Mouse (Mus musculus): Measurements from ENCODE around the gene Gna11.

- TF ChIP-seq CTCF (IDR thresholded peaks at IDR 0.05; ENCODE audit: insufficient read depth, low read length) (no peak), POLR2A (IDR thresholded peaks at IDR 0.05; ENCODE audit: borderline replicate concordance, extremely low read depth, low read depth, low read length) (no peak)
These were observed 31.2 kb downstream of the Gna11 start for GRCm38 (mm10) chr10:81513798-81514197.
